Mouse (Mus musculus): Measurements from ENCODE around the gene Akap12.

DNA sequence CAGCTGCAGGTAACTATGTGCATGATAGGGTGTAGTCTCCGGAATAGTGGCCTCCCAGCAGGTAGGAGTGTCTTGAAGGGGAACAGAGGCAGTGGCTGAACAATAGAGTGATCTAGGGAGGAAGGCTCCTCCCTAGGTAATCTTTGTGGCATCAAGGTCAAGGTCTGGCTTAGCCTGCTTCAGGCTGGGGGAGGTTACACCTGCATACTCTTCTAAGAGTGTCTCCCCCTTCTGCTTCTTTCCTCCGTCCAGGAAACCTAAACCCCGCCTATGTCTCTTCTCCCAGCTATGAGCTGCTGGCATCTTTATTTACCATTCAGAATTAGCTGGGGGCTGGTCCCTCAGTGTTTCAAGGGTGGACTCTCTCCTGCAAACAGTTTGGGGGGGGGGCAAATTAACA is 23.5 kb downstream of the Akap12 start:
- TF ChIP-seq FLI1 (IDR thresholded peaks at IDR 0.05; ENCODE audit: low read length), result no peak
- TF ChIP-seq GATA1 (IDR thresholded peaks at IDR 0.05; ENCODE audit: borderline replicate concordance, low read length), result no peak

Measured in megakaryocyte, embryonic 14.5 days (primary cell).